Mouse (Mus musculus) hindbrain, postnatal 0 days (tissue): Measurements from ENCODE around the gene Slit3. TPM values are rescaled to one million over a fixed set of nuclear protein-coding genes. Genes with fewer than 3 reads are reported as not detected.

Experiments
- ATAC-seq: fragments of 200-750 bp; cut with Nextera tagmentation; 2 replicates; pipeline ENCODE4 v1.8.0; 2017; ENCODE audit warnings: mild to moderate bottlenecking, moderate TSS enrichment, moderate library complexity
- DNase-seq: peaks from one replicate; pipeline ENCODE4 v3.0.0-alpha.2; 2015; ENCODE audit warnings: low spot score
- H3K27ac ChIP-seq: fragments of 300-500 bp; sonication (generic); 2 replicates; pipeline ENCODE4 v1.5.1; 2014; ENCODE audit warnings: mild to moderate bottlenecking
- H3K27me3 ChIP-seq: fragments of 300-500 bp; sonication (generic); 2 replicates; pipeline ENCODE4 v1.6.1; 2014; ENCODE audit warnings: low read length, mixed read lengths; ENCODE audit not compliant: insufficient read depth
- H3K36me3 ChIP-seq: fragments of 300-500 bp; sonication (generic); 2 replicates; pipeline ENCODE4 v1.6.1; 2014; ENCODE audit warnings: low read length, mixed read lengths; ENCODE audit not compliant: insufficient read depth
- H3K4me1 ChIP-seq: fragments of 300-500 bp; sonication (generic); 2 replicates; pipeline ENCODE4 v1.6.1; 2014; ENCODE audit warnings: antibody characterized with exemption, low read length, mixed read lengths; ENCODE audit not compliant: insufficient read depth
- H3K4me2 ChIP-seq: fragments of 300-500 bp; sonication (generic); 2 replicates; pipeline ENCODE4 v1.6.1; 2014; ENCODE audit warnings: low read depth, mild to moderate bottlenecking, low read length, moderate library complexity, mixed read lengths
- H3K4me3 ChIP-seq: fragments of 300-500 bp; sonication (generic); 2 replicates; pipeline ENCODE4 v1.5.1; 2014; ENCODE audit warnings: low read length
- H3K9ac ChIP-seq: fragments of 300-500 bp; sonication (generic); replicated peaks from 2 replicates; pipeline ENCODE4 v1.6.1; 2014; ENCODE audit warnings: mild to moderate bottlenecking, low read length, moderate library complexity, mixed read lengths
- H3K9me3 ChIP-seq: fragments of 300-500 bp; sonication (generic); 2 replicates; pipeline ENCODE4 v1.6.1; 2016; ENCODE audit warnings: low read length, mixed read lengths
- CTCF ChIP-seq: IDR thresholded peaks from 2 replicates; pipeline ENCODE4 v1.5.1; 2016; ENCODE audit warnings: antibody characterized with exemption, control low read depth, low read depth
- WGBS: fragments of 180-500 bp; shearing (Covaris S2); extraction: QIAGEN DNeasy Blood & Tissue Kit; methylation state at CpG from one replicate; pipeline ENCODE4 v1.1.7; 2014; 5-methylcytosine and 5-hydroxymethylcytosine counted together
- polyA plus RNA-seq: library from polyadenylated mRNA; unstranded; fragments of >200 nt; fragmentation: Nextera tagmentation; extraction: Ambion mirVana; gene quantifications from 2 replicates; pipeline ENCODE4 v1.2.1, GENCODE M21; 2015
- total RNA-seq: library from RNA; depleted of rRNA; stranded (reverse); fragments of >200 nt; gene quantifications from 2 replicates; pipeline ENCODE4 v1.2.3, GENCODE M21; 2014

Gene Slit3
- total and polyA plus RNA-seq, 2 experiments from 2014 or later, result 4.9 to 13.4 TPM

DNA sequence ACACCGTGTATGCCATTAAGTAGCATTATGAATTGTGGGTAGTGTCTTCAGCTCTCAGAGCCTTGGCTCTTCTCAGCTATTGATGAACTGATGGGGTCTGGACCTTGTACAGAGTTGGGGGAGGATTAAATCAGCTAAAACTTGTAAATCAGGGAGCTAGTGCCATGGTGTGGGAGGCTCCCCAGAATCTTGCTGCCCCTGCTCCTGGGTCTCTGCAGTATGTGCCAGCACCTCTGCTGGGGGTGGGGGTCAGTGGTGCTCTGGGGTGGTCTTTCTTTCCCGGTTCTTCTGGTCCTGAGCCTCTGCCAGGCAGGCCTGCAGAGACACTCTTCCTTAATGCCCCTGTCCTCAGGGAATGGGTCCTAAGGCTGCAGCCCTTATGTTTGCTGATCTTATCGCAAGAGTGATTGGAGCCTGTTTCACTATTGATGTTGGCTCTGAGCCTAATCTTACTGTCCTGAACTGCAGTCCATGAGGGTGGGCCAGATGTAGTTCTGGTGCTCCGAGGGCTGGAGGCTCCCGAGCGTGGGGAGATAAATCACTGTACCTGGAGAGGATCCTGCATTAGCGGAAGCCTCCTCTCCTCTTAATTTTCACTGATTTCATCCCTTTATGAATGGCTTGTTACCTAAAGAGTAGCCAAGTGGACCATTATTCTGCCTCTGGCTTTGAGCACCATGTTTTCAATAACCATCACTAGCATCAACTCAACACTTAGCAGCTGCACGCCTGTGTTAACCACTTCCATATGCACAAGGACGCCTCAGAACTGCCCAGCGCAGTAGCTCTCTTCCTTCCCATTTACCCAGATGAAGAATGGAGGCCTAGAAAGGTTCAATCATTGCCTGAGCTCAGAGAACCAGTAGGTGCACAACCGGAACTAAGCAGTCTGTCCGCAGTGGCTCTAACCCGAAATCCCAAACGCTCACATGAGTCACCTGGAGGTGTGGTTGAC, 90.0 kb downstream of the Slit3 start:
- no peak overlapping the region for H3K27ac ChIP-seq
- no peak overlapping the region for H3K4me2 ChIP-seq
- TF ChIP-seq CTCF, result no peak
- ATAC-seq (no peak), DNase-seq (no peak)
- H3K9ac ChIP-seq, result no peak overlapping the region
- no peaks in the 10 kb centered on the region for H3K9me3 ChIP-seq
- no peaks in the 10 kb centered on the region for H3K27me3 ChIP-seq
- H3K4me1 ChIP-seq, result no peaks in the 10 kb centered on the region
- H3K36me3 ChIP-seq, result no peaks in the 10 kb centered on the region
- WGBS, result 80% methylated on average over 14 of the region's 14 CpGs
- H3K4me3 ChIP-seq, result no peak overlapping the region

DNA sequence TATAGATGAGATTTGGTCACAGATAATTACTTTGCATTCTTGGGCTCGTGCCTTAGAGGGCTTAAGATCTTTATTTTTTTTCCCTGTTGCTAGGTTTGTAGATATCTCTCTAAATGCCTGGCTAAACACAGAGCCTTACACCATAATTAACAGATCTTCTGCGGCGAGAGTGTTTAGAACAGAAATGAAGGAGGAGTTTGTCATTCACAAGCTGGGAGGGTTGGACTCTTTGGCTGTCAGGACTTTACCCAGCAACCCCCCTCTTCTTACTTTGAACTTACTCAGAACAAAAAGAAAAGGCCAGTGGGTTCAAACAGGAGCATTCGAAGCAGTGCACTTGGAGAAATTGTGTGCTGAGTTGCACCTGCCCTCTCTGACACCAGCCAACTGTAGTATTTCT, 103.0 kb downstream of the Slit3 start:
- H3K9ac ChIP-seq, result no peak overlapping the region
- no peaks in the 10 kb centered on the region for H3K9me3 ChIP-seq
- no peak overlapping the region for H3K4me3 ChIP-seq
- no peak overlapping the region for H3K4me2 ChIP-seq
- H3K36me3 ChIP-seq, result no peaks in the 10 kb centered on the region
- H3K4me1 ChIP-seq, result no peaks in the 10 kb centered on the region
- ATAC-seq (no peak), DNase-seq (peak; percentile 10)
- no peak overlapping the region for H3K27ac ChIP-seq
- no peak for TF ChIP-seq CTCF
- H3K27me3 ChIP-seq, result no peaks in the 10 kb centered on the region
- 20% methylated on average over 4 of the region's 4 CpGs for WGBS

DNA sequence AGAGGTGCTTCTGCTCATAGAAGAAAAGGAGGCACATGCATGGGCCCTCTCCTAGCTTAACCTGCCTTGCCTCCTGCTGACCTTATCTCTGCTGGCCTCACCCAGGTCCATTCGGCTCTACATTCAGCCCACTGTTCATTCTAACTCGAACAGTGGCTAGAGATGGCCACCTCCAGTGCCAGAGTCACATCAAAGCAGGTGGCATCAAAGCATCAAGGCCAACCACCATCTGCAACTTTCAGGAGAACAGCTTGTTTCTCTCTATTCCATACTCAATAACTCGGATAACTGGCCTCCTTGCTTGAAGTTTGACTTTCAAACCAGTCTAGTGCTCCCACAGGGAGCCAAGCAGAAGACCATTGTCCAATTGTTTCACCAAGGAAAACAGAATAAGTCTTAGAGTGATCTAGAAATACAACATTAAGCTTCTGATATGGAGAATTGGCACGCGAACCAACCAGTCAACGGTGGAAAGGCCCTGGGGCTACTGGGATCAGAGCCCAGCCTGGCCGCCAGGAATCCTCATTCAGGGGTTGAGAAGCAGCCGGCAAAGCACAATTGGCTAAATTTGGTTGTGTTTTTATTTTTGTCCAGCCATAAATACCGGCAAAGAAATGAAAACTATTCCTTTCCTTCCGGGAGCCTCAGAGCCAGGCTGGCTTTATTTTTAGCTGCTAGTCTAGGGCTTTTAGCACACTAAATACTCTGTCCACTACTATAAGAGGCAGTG, 110.5 kb downstream of the Slit3 start:
- H3K27me3 ChIP-seq, result no peaks in the 10 kb centered on the region
- H3K36me3 ChIP-seq, result no peaks in the 10 kb centered on the region
- no peak overlapping the region for H3K27ac ChIP-seq
- H3K9me3 ChIP-seq, result no peaks in the 10 kb centered on the region
- no peak overlapping the region for H3K4me2 ChIP-seq
- ATAC-seq (no peak), DNase-seq (peak; percentile 20)
- H3K4me3 ChIP-seq, result no peak overlapping the region
- no peak overlapping the region for H3K9ac ChIP-seq
- 57% methylated on average over 10 of the region's 10 CpGs for WGBS
- H3K4me1 ChIP-seq, result no peaks in the 10 kb centered on the region
- no peak for TF ChIP-seq CTCF

DNA sequence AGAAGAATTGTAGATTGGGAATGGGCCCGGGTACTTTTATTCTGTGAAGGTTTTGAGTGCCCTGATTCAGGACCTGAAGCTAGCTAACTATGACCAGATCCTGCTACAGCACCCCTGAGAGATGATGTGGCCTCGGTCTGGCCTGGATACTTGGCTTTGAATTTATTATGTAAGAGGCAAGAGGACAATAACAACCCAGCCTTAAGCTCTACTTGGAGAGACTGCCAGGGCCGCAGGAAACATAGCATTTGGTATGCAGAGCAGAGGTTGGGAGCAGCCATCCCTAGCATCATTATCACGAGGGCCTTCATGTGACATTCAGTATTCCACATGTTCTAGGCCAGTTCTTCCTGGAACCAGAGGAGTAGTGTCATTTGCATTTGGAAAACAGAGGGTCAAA, 111.3 kb downstream of the Slit3 start:
- no peak overlapping the region for H3K4me3 ChIP-seq
- ATAC-seq (no peak), DNase-seq (no peak)
- no peaks in the 10 kb centered on the region for H3K36me3 ChIP-seq
- H3K9me3 ChIP-seq, result no peaks in the 10 kb centered on the region
- H3K4me2 ChIP-seq, result no peak overlapping the region
- no peak overlapping the region for H3K27ac ChIP-seq
- WGBS, result 72% methylated on average over 4 of the region's 4 CpGs
- no peak overlapping the region for H3K9ac ChIP-seq
- TF ChIP-seq CTCF, result no peak
- no peaks in the 10 kb centered on the region for H3K27me3 ChIP-seq
- no peaks in the 10 kb centered on the region for H3K4me1 ChIP-seq

DNA sequence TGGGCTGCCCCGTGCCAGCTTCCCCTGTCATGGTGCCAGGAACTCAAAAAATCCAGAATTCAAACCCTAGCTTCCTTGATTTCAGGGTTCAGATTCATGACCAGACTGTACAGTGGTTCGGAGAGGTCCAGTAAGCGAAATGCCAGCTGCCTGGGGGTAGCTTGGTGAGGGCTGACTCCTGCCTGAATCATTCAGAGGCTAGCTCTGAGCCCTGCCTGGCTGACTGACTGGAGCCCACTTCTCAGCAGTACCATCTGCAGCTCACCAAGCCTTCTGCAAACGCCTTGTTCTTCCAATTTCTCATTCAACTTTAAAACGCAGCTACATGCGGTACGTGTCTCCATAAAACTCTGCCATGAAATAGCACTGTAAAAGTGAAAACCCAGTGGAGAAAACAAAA, 120.4 kb downstream of the Slit3 start:
- no peak overlapping the region for H3K27ac ChIP-seq
- TF ChIP-seq CTCF, result no peak
- H3K4me2 ChIP-seq, result no peak overlapping the region
- WGBS, result 82% methylated on average over 7 of the region's 7 CpGs
- no peak overlapping the region for H3K9ac ChIP-seq
- no peaks in the 10 kb centered on the region for H3K9me3 ChIP-seq
- H3K27me3 ChIP-seq, result no peaks in the 10 kb centered on the region
- H3K4me1 ChIP-seq, result no peaks in the 10 kb centered on the region
- ATAC-seq (no peak), DNase-seq (no peak)
- no peak overlapping the region for H3K4me3 ChIP-seq
- H3K36me3 ChIP-seq, result no peaks in the 10 kb centered on the region

DNA sequence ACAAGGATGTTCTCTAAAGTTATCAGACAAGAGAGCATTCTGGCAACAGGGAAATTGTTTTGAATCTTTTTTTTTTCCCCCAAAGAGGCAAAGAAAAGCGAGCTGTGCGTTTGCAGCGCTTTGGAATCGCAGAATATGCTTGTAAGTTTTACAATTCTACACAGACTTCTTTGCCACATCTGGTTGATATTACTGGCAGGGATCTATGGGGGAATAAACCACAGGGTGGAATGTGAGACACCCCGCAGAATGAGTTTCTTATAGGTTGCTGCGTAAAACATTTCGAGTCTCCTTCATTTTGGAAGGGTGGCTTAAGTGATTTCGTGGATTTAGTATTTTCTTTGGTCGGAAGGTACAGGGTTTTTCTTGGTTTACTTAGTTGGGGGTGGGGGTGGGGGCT, 122.6 kb downstream of the Slit3 start:
- H3K4me2 ChIP-seq, result no peak overlapping the region
- DNase-seq, result no peak
- no peaks in the 10 kb centered on the region for H3K4me1 ChIP-seq
- TF ChIP-seq CTCF, result no peak
- no peak overlapping the region for H3K4me3 ChIP-seq
- no peaks in the 10 kb centered on the region for H3K36me3 ChIP-seq
- 90% methylated on average over 9 of the region's 9 CpGs for WGBS
- no peaks in the 10 kb centered on the region for H3K27me3 ChIP-seq
- ATAC-seq, result no peak
- H3K27ac ChIP-seq, result no peak overlapping the region
- H3K9ac ChIP-seq, result no peak overlapping the region
- no peaks in the 10 kb centered on the region for H3K9me3 ChIP-seq
